ENCODE assay signal across 8 mouse cellular contexts in genomic region chr19:4615151-4616093, GRCm38 (mm10). TPM values are rescaled to one million over a fixed set of nuclear protein-coding genes. Genes with fewer than 3 reads are reported as not detected.
DNase-seq lines count a peak whose midpoint lies in the region; ATAC-seq and TF ChIP-seq lines count a peak whose summit lies in the region.

Lrfn4 (minus strand) TSS chr19:4615667.

- peaks cover 3% of the 10 kb centered on the region; the same call in 1 of the 2 replicates for H3K4me1 ChIP-seq in cortical plate, adult 2 months (ENCODE audit: control insufficient read depth, insufficient read depth, low read length)
- peaks cover 23% of the 10 kb centered on the region for H3K4me1 ChIP-seq in hindbrain, postnatal 0 days (ENCODE audit: insufficient read depth, low read length)

- peak within 1 kb of the TSS; percentile 68 for H3K4me3 ChIP-seq in cortical plate, adult 2 months (ENCODE audit: insufficient read depth, low read length)
- H3K4me3 ChIP-seq in hindbrain, postnatal 0 days (ENCODE audit: low read length): peak within 1 kb of the TSS; percentile 89

- peak within 1 kb of the TSS; percentile 98 for H3K27ac ChIP-seq in cortical plate, adult 2 months (ENCODE audit: insufficient read depth, low read length)
- H3K27ac ChIP-seq in hindbrain, postnatal 0 days: peak within 1 kb of the TSS; percentile 91

- ATAC-seq in hindbrain, postnatal 0 days: peak; percentile 94

- TF ChIP-seq POLR2A in cortical plate, adult 2 months (IDR thresholded peaks at IDR 0.05; ENCODE audit: extremely low read depth, insufficient read depth, low read length): peak; percentile 76

- 2% methylated on average over 72 of the region's 87 CpGs for WGBS in hindbrain, postnatal 0 days

- TF ChIP-seq CTCF in cortical plate, adult 2 months (IDR thresholded peaks at IDR 0.05; ENCODE audit: extremely low read depth, insufficient read depth, low read length): no peak
- no peak for TF ChIP-seq CTCF in hindbrain, postnatal 0 days (IDR thresholded peaks at IDR 0.05; ENCODE audit: low read depth)

- H3K36me3 ChIP-seq in hindbrain, postnatal 0 days (ENCODE audit: insufficient read depth, low read length): peaks cover 21% of the 10 kb centered on the region

- H3K4me2 ChIP-seq in hindbrain, postnatal 0 days (ENCODE audit: low read depth, low read length): peak within 1 kb of the TSS; percentile 82

- DNase-seq in ZHBTc4 (ENCODE audit: low read depth, low spot score): peak; percentile 93
- peak; percentile 56 to 76 for DNase-seq in gastrocnemius, adult 8-10 months (ENCODE audit: low spot score in 2 of 2)
- peak; percentile 95 for DNase-seq in hindbrain, postnatal 0 days (ENCODE audit: low spot score)
- DNase-seq in left cerebral cortex, adult 18-20 months (ENCODE audit: low spot score in 2 of 2): peak; percentile 86 to 93
- DNase-seq in lung, postnatal 4 days: peak; percentile 90 to 96
- peak; percentile 89 for DNase-seq in right cerebral cortex, postnatal 14 days
- DNase-seq in urinary bladder, postnatal 4 days (ENCODE audit: low spot score in 2 of 2): peak; percentile 88

- no peaks in the 10 kb centered on the region for H3K9me3 ChIP-seq in hindbrain, postnatal 0 days (ENCODE audit: low read length)

- H3K27me3 ChIP-seq in hindbrain, postnatal 0 days (ENCODE audit: insufficient read depth, low read length): no peaks in the 10 kb centered on the region

- peak within 1 kb of the TSS; percentile 97 for H3K9ac ChIP-seq in hindbrain, postnatal 0 days (replicated peaks; ENCODE audit: low read length)

RNA-seq across cellular contexts. Expression of gene Lrfn4, which starts in this region (rescaled TPM):
- polyA plus RNA-seq in cortical plate, adult 2 months (2012; rRNA removed): 28.1 and 30.2 TPM in 2 replicates
- total RNA-seq in gastrocnemius, adult 8-10 months (2022): 1 to 10 TPM in 2 of 4 experiments, under 1 TPM in 2; 0.46 to 6.3 (median 1.1) TPM
- total RNA-seq in hindbrain, postnatal 0 days (2014; rRNA removed): 172 and 178 TPM in 2 replicates
- 14.1 and 15.6 TPM in 2 replicates for polyA plus RNA-seq in hindbrain, postnatal 0 days (2015; fragmentation: Nextera tagmentation; extraction: Ambion mirVana)
- 10 to 100 TPM; 41.9 to 46.4 TPM for total RNA-seq in left cerebral cortex, adult 18-20 months (2021)

Comparison
In these comparisons a context has a peak if more than half of its experiments do, and no peak if none do; other contexts are left out.
1. Peak in every context shown above with its lines: DNase-seq, ATAC-seq, H3K4me3 ChIP-seq and H3K27ac ChIP-seq.
2. RNA of gene Lrfn4 (total RNA-seq): 172 to 178 TPM in hindbrain, postnatal 0 days and 41.9 to 46.4 TPM in left cerebral cortex, adult 18-20 months; 0.46 to 6.3 TPM in gastrocnemius, adult 8-10 months; every median in the first group is over 4 times any median in the second.